Mouse (Mus musculus): Measurements from ENCODE around the gene Ptpa.

GRCm38 (mm10) chr2:30470143-30470946, 54.5 kb downstream of the Ptpa start:
- TF ChIP-seq CTCF (IDR thresholded peaks at IDR 0.05; ENCODE audit: low read depth, low read length) (no peak), POLR2A (IDR thresholded peaks at IDR 0.05; ENCODE audit: extremely low read depth, insufficient read depth, low read length) (no peak)

Data from liver, adult 2 months (tissue).